Mouse (Mus musculus) right cerebral cortex, postnatal 14 days (tissue): ENCODE measurements around the gene Herc1.
A peak's percentile ranks its signal among the peaks of the same experiment; 100 is the strongest.

Source experiments
- DNase-seq: peaks from one replicate; pipeline ENCODE4 v3.0.0; 2022

The Herc1 gene

GRCm38 (mm10) chr9:66503879-66504411, 153.7 kb downstream of the Herc1 start:
- DNase-seq, result no peak

GRCm38 (mm10) chr9:66504518-66504917, 154.3 kb downstream of the Herc1 start:
- DNase-seq, result peak; percentile 46

GRCm38 (mm10) chr9:66505141-66505917, 155.1 kb downstream of the Herc1 start:
- DNase-seq, result no peak

GRCm38 (mm10) chr9:66506011-66506410, 155.8 kb downstream of the Herc1 start:
- DNase-seq, result no peak

GRCm38 (mm10) chr9:66506424-66506823, 156.2 kb downstream of the Herc1 start:
- DNase-seq, result no peak

- DNase-seq, result no peak
Measured at GRCm38 (mm10) chr9:66507684-66508083, 157.4 kb downstream of the Herc1 start.

- no peak for DNase-seq
Measured at GRCm38 (mm10) chr9:66508890-66509399, 158.7 kb downstream of the Herc1 start.

- DNase-seq, result no peak
Measured at GRCm38 (mm10) chr9:66510351-66510841, 160.1 kb downstream of the Herc1 start.

GRCm38 (mm10) chr9:66510944-66511343, 160.7 kb downstream of the Herc1 start:
- no peak for DNase-seq

GRCm38 (mm10) chr9:66511580-66512350, 161.5 kb downstream of the Herc1 start:
- peak; percentile 96 for DNase-seq

GRCm38 (mm10) chr9:66512351-66512671, 162.1 kb downstream of the Herc1 start:
- DNase-seq, result peak; percentile 82

- DNase-seq, result peak; percentile 29
Measured at GRCm38 (mm10) chr9:66513150-66513549, 162.9 kb downstream of the Herc1 start.

GRCm38 (mm10) chr9:66513661-66514255, 163.5 kb downstream of the Herc1 start:
- no peak for DNase-seq

- peak; percentile 67 for DNase-seq
Measured at GRCm38 (mm10) chr9:66514256-66514770, 164.1 kb downstream of the Herc1 start, which contains the start of gene Fbxl22. TSS of gene Fbxl22 (minus strand) at chr9:66514593.

GRCm38 (mm10) chr9:66515115-66515514, 164.9 kb downstream of the Herc1 start:
- no peak for DNase-seq

- DNase-seq, result no peak
Measured at GRCm38 (mm10) chr9:66515680-66516210, 165.5 kb downstream of the Herc1 start.

GRCm38 (mm10) chr9:66516296-66516940, 166.2 kb downstream of the Herc1 start:
- no peak for DNase-seq

GRCm38 (mm10) chr9:66517746-66518145, 167.5 kb downstream of the Herc1 start:
- DNase-seq, result no peak

- DNase-seq, result no peak
Measured at GRCm38 (mm10) chr9:66518251-66518650, 168.0 kb downstream of the Herc1 start.

- DNase-seq, result no peak
Measured at GRCm38 (mm10) chr9:66518901-66519300, 168.7 kb downstream of the Herc1 start.

- no peak for DNase-seq
Measured at GRCm38 (mm10) chr9:66520299-66520698, 170.0 kb downstream of the Herc1 start.

GRCm38 (mm10) chr9:66521595-66521994, 171.3 kb downstream of the Herc1 start:
- no peak for DNase-seq
